Mouse (Mus musculus) spleen, postnatal 4 days (tissue): ENCODE data around the gene Fgf18.

Experiments used
- DNase-seq, 2 experiments: peaks; one replicate each; pipeline ENCODE4 v3.0.0; 2022; ENCODE audit warnings: low spot score in 2 of 2

Fgf18 gene

DNA sequence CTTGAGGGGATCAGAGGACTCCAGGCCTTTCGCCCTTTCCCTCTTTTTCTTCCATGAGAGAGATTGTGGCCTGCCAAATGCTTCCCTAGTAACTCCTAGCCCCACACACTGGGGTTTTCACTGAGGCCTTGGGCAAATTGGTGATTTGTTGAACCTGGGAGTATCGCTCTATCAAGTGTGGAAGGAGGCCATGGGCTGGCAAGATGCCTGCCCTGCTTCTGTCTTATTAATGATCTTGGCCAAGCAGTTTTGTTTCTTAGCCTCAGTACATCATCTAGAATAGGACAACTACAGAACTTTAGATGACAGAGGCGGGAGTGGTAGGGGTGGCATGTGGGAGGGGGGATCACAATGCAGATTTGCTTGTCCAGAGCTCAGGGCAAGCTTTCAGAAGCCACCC lies 31.4 kb downstream of the Fgf18 start:
- DNase-seq: no peak

DNA sequence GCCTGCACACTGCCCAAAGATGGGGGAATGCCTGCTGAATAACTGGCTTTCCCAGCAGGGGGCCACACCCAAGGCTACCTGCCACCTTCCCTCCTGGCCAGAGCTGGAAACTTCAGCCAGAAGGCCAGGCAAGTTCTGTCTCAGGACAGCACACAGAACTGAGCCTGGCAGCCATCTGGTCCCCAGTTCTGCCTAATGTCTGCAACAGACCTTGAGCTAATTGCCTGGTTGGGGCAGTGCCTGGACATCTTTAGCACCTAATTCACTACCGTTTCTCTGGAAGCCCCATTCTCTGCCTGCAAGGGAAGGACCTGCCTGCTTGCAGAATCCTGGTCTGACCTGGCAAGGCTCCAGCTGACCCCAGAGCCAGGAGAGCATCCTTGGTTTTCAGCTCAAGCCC lies 34.8 kb downstream of the Fgf18 start:
- no peak for DNase-seq

- no peak for DNase-seq
Measured at GRCm38 (mm10) chr11:33110111-33110510, 37.1 kb downstream of the Fgf18 start.

DNA sequence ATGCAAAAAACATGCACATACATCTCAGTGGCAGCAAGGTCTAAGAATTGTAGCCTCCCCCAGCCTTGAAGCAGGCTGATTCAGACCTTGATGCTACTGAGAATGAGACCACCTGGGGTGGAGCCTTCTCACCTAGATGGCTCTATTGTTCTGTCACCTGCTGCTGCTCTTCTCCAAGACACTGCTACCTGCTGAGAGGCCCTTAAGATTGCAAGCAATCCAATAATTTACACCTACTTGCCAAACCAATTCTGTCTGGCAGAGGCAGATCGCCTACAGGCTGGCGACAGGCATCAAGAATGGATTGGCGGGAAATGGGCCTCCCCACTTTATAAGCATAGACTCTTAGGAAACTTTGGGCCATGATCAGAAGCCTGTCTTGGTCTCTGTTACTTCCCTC lies 39.7 kb downstream of the Fgf18 start:
- no peak for DNase-seq

- no peak for DNase-seq
Measured at GRCm38 (mm10) chr11:33104911-33105316, 42.3 kb downstream of the Fgf18 start.

DNA sequence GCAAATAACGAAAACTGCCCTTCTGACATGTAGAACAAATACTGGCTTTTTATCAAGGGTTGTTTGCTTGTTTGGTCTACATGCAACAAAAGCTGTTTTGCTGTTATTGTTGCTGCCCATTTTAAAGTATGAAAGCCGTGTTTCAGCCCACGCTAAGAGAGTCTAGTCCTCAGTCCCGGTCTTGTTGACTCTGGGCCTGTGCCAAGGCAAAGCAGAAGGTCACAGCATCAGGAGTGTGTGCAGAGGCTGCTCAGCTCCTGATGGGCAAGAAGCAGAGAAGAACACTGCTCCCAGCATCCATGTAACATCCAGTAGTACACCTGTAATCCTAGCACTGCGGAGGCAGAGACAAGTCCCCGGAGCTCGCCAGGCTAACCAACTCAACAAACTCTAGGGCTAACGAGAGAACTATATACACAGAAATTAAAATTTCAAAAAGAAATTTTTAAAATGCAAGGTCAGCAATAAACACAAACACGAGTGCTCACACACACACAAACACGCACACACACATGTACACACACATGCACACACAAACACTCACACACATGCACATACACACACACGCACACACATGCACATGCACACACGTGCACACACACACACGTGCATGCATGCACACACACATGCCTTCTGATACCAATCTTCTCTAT lies 43.8 kb downstream of the Fgf18 start:
- DNase-seq: no peak

DNA sequence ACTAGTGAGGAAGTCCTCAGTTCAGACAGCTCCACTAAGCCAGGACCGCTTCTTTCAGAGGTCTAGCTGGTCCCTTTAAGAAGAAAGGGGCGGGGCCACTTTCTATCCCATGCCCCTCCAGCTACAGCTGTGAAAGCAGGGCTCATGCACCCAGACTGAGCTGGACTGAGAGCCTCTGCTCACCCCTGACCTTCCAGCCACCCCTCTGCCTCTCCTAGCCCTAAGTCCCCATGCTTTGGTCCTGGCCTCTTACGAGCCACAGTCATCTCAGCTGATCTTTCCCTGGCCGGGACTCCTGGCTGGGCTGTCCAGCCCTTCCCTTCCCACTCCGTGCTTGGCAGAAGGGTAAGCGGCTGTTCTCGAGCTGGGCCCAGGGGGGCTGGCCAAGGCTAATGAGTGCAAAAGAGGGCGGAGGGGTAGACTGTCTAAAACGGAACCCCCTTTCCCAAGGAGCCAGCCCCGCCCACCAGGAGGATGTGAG lies 47.1 kb downstream of the Fgf18 start:
- no peak for DNase-seq

- DNase-seq: no peak
Measured at GRCm38 (mm10) chr11:33099425-33099824, 47.8 kb downstream of the Fgf18 start.

GRCm38 (mm10) chr11:33098446-33098845 lies 48.8 kb downstream of the Fgf18 start:
- no peak for DNase-seq

- peak; percentile 33 to 76 for DNase-seq
Measured at GRCm38 (mm10) chr11:33097855-33098254, 49.3 kb downstream of the Fgf18 start.

- DNase-seq: no peak
Measured at GRCm38 (mm10) chr11:33089856-33090255, 57.3 kb downstream of the Fgf18 start.

DNA sequence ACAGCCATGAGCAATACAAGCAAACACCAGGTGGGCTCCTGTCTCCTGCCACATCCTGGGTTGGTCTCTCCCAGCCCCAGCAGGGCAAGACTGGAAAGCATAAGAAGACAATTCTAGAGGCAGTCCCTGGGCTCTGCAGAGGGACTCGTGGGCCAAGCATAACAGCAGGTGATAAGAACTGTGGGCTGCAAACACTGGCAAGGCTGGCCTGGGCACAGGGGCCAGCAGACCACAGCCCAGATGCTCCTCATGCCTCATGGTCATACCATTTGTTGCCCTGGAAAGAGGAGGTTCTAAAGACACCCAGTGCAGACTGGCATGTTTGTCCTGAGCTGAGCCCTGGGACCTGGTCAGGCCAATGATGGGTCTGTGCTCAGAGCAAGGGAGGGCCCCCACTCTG lies 59.0 kb downstream of the Fgf18 start:
- no peak for DNase-seq

DNA sequence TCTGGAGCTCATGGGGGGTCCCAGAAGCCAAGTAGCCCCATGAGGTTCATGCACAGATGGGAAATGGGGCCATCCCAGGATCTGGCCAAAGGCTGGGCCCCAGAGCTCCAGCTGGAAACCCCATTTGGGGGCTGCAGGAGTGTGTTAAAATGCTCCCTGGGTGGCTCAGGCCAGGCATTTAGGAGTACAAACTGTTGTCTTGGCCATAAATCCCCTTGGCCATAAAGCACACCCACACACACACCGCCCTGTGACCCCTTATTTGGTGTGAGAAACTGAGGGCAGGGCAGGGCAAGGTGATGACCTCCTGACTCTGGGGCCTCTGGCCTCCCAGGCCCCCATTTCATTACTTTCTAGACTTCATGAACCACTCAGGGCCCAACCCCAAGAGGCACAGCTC lies 61.2 kb downstream of the Fgf18 start:
- no peak for DNase-seq

- no peak for DNase-seq
Measured at GRCm38 (mm10) chr11:33085514-33085913, 61.7 kb downstream of the Fgf18 start.

DNA sequence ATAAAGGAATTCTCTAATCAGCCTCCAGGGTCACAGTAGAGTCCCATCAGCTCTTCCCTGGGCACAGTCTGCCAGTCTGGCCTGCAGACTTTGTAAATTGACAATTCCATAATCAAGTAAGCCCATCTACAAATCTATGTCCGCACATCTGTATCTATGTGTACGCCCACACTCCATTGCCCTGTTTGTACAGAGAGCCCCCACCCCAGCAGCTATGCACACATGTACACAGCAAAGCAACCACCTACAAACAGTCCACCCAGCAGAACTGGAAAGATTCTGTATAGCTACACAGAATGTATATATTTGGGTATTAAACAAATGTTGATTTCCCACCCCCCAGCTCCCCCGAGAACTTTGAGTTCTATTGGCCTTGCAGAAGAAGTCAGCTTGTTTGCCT lies 62.1 kb downstream of the Fgf18 start:
- DNase-seq: no peak

DNA sequence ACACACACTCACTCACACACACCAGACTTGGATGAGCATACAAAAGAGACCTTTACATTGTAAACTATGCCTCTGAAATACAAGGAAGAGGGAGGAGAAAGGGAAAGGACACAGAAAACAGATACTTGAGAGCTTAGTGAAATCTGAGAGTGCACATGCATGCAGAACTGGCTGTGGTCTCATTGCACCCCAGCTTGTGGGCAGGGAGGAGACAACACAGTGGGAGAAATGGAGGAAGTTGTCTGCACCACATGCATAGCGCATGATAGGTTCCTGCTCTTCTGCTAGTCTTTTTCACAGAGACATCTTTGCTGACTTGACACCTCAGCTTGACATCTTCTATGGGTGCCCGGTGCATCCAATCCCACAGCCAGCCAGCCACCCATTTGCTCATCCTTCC lies 63.2 kb downstream of the Fgf18 start:
- no peak for DNase-seq

- no peak for DNase-seq
Measured at GRCm38 (mm10) chr11:33081175-33081574, 66.0 kb downstream of the Fgf18 start.

- DNase-seq: no peak
Measured at GRCm38 (mm10) chr11:33080046-33080808, 67.0 kb downstream of the Fgf18 start.

DNA sequence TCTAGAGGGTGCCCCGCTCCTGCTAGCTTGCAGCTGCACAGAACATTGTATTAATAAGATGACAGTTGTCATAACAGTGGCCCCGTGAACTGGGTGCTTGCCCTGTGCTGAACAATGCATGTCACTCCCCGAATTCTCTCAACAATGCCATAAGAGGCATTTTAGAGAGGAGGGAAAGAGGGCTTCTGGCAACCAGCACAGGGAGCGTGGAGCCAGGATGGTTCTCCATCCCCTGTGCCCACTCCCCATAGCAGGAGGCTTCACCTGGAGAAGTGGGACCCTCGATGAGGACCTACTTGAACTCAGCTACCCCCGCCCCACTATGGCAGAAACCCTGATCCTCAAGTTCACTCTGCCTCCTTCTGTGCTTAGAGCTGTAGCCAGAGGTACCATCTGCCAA lies 67.8 kb downstream of the Fgf18 start:
- DNase-seq: no peak

- DNase-seq: no peak
Measured at GRCm38 (mm10) chr11:33078036-33078435, 69.2 kb downstream of the Fgf18 start.

DNA sequence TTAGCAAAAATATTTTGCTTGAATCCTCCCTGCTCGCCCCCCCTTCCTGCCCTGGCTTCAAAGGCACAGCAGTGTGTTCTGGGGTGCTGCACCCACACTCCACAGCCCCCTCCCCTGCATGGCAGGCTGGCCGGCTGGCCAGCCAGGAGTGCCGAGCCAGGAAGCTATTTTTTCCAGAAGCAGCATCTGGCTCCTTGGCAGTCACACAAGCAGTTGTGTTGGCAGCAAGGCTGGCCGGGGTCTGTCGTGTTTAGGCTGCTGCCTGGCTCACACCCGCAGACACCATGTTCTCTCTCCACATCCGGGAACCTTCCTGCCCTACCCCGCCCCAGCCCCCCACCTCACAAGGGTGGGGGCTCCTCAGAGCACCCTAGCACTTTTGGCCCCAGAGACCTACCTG lies 71.9 kb downstream of the Fgf18 start:
- DNase-seq: no peak

- no peak for DNase-seq
Measured at GRCm38 (mm10) chr11:33074541-33074940, 72.7 kb downstream of the Fgf18 start.

DNA sequence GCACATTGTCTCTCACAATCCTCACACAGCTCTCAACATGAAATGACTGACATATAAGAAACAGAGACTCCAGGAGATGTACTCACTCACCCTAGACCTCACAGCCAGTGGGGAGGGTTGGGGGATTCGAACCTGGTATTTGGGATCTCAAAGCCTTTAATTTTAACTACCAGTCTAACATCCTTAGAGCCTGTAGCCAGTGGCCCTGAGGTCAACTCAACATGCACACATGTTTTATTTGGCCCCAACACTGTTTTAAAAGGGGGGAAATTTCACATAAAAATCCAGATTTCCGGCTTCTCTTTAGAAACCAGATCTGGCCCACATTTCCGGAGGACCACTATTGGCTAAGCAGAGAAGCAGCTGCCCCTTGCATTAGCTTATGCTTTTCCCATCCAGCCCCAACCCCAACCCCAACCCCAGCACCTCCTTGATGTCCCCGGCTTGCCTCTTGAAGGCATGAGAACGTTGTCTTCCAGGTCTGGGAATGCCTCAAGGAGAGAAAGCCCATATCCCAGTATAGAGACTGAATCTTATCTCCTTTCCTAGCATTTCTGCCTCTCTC lies 75.8 kb downstream of the Fgf18 start:
- DNase-seq: no peak
